Mouse (Mus musculus): ENCODE data around the gene Gdf15. TPM values are rescaled to one million over a fixed set of nuclear protein-coding genes. Genes with fewer than 3 reads are reported as not detected.
A peak's percentile ranks its signal among the peaks of the same experiment; 100 is the strongest.

Gene Gdf15
- polyA plus RNA-seq, 1 experiment: 3.1 TPM

GRCm38 (mm10) chr8:70609849-70610795 lies 22.1 kb downstream of the Gdf15 start:
- Histone ChIP-seq H3K4me3 (ENCODE audit: insufficient read depth, low read length) (peak overlapping the region; percentile 39), H3K27ac (ENCODE audit: insufficient read depth, low read length) (peak overlapping the region; percentile 98), H3K4me1 (ENCODE audit: control insufficient read depth, insufficient read depth, low read length) (peaks cover 5% of the 10 kb centered on the region)
- peak; percentile 70 for TF ChIP-seq POLR2A (IDR thresholded peaks at IDR 0.05; ENCODE audit: low read depth, low read length)
- no peak for TF ChIP-seq CTCF (IDR thresholded peaks at IDR 0.05; ENCODE audit: borderline replicate concordance, insufficient read depth, low read length)

GRCm38 (mm10) chr8:70609368-70609848 lies 22.8 kb downstream of the Gdf15 start:
- H3K4me3 ChIP-seq (ENCODE audit: insufficient read depth, low read length): peak overlapping the region; percentile 39
- peak; percentile 77 for TF ChIP-seq POLR2A (IDR thresholded peaks at IDR 0.05; ENCODE audit: low read depth, low read length)
- no peak for TF ChIP-seq CTCF (IDR thresholded peaks at IDR 0.05; ENCODE audit: borderline replicate concordance, insufficient read depth, low read length)
- H3K27ac ChIP-seq (ENCODE audit: insufficient read depth, low read length): peak overlapping the region; percentile 98
- H3K4me1 ChIP-seq (ENCODE audit: control insufficient read depth, insufficient read depth, low read length): peaks cover 5% of the 10 kb centered on the region

DNA sequence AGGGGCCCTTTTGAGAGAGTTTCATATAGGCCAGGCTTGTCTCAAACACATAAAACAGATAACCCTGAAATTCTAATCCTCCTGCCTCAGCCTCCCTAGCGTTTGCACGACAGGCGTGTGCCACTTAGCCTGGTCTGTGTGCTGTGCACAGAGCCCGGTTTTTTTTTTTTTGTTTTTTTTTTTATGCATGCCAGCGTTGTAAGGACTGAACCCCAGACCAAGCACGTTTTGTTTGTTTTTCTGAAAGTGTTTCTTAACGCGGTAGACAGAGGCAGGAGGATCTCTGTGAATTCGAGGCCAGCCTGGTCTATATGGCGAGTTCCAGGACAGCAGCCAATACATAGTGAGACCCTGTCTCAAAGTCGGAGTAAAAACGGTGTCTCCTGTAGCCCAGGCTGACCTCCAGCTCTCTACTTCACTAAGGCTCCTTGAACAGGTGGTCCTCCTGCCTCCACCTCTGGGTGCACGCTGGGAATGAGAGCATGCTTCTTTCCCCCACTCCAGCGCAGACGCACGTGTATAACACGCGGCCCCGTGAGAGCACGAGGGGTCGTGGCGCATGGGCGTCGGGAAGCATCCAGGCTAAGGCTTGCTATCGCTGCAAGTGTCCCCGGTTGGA lies 23.4 kb downstream of the Gdf15 start, which contains the start of gene Ssbp4:
Gene Ssbp4 (minus strand): TSS at position 124 of the 619 bp plus-strand sequence.
- TF ChIP-seq POLR2A (IDR thresholded peaks at IDR 0.05; ENCODE audit: low read depth, low read length) (no peak), CTCF (IDR thresholded peaks at IDR 0.05; ENCODE audit: borderline replicate concordance, insufficient read depth, low read length) (no peak)
- H3K4me3 ChIP-seq (ENCODE audit: insufficient read depth, low read length): peak within 1 kb of the TSS; percentile 77
- peak within 1 kb of the TSS; percentile 98 for H3K27ac ChIP-seq (ENCODE audit: insufficient read depth, low read length)
- H3K4me1 ChIP-seq (ENCODE audit: control insufficient read depth, insufficient read depth, low read length): peaks cover 5% of the 10 kb centered on the region

DNA sequence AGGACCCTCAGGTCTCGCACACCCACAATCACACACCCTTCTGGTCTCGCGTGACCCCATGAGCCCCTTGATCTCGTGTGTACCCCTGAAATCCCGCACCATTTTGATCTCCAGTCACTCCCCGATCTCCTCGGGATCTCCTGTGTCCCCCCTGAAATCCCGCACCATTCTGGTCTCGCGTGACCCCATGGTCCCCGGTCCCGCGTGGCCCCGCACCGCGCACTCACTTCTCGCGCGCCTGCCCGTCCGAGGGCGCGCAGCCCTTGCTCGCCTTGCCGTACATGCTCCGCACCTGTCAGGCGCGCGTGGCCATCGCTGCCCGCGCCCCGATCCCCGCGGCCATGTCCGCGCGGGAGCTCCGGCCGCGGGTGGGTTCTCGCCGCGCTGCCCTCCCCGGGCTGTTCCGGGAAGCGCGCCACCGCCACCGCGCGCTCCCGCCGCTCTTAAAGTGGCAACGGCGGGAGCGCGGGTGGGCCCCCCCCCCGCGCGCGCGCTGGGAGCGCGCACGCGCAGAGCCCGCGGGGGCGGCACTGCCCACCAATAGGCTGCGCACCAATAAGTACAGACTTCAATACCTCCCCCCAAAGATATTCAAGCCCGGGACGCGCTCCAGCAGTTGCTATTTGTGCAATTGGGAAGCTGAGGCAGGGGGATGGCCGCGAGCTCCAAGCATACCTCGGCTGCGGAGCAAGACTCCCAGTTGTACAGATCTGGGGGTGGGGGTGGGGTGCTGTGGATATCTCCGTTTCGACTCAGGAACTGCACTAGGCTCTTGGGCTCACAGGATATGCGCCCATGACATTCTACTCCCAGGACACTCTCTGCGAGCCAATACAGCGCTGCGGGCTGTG lies 24.1 kb downstream of the Gdf15 start:
- peak overlapping the region; percentile 77 for H3K4me3 ChIP-seq (ENCODE audit: insufficient read depth, low read length)
- TF ChIP-seq CTCF (IDR thresholded peaks at IDR 0.05; ENCODE audit: borderline replicate concordance, insufficient read depth, low read length) (no peak), POLR2A (IDR thresholded peaks at IDR 0.05; ENCODE audit: low read depth, low read length) (peak; percentile 53)
- H3K4me1 ChIP-seq (ENCODE audit: control insufficient read depth, insufficient read depth, low read length): peaks cover 5% of the 10 kb centered on the region
- H3K27ac ChIP-seq (ENCODE audit: insufficient read depth, low read length): peak overlapping the region; percentile 38; the same call in 1 of the 2 replicates

- TF ChIP-seq POLR2A (IDR thresholded peaks at IDR 0.05; ENCODE audit: low read depth, low read length) (no peak), CTCF (IDR thresholded peaks at IDR 0.05; ENCODE audit: borderline replicate concordance, insufficient read depth, low read length) (no peak)
- Histone ChIP-seq H3K27ac (ENCODE audit: insufficient read depth, low read length) (no peak overlapping the region), H3K4me3 (ENCODE audit: insufficient read depth, low read length) (peak overlapping the region; percentile 77), H3K4me1 (ENCODE audit: control insufficient read depth, insufficient read depth, low read length) (peaks cover 5% of the 10 kb centered on the region)
Measured at GRCm38 (mm10) chr8:70607603-70607897, 24.7 kb downstream of the Gdf15 start.

DNA sequence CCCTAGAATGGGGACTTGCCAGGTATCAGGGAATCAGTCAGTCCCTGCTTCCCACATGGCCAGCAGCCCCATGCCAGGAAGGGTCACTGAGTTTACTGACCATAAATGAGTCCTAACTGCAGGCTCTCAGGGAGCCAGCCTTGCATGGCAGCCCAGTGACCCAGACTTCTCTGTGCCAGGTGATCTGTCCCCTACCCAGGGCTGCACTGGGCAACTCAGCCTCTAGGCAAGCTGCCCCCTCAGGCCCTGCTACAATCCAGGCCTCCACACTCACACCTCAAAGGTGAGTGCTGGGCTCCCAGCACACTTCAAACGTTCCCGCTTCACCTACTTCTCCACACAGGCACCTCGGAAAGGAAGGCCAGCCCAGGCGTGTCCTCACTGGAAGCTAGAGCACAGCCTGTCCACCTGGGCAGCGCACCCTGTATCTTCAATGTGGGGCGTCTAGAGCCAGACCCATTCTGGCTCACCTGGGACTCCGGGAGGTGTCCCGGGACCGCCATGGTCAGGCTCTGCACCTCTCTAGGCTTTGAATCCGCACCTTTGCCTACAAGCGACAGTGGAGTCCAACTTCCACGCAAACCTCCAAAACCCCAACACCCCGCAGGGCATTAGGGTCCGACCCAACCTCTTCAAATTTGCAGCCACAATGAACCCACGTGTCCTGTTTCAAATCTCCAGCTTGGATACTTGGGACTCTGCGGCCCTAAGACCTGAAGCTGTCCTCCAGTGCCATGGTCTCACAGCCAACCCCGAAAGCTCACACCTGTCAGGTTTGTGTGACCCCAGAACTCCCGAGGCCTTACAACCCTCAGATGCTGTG lies 25.3 kb downstream of the Gdf15 start:
- no peak overlapping the region for H3K27ac ChIP-seq (ENCODE audit: insufficient read depth, low read length)
- H3K4me1 ChIP-seq (ENCODE audit: control insufficient read depth, insufficient read depth, low read length): peaks cover 5% of the 10 kb centered on the region
- peak overlapping the region; percentile 77 for H3K4me3 ChIP-seq (ENCODE audit: insufficient read depth, low read length)
- TF ChIP-seq POLR2A (IDR thresholded peaks at IDR 0.05; ENCODE audit: low read depth, low read length) (no peak), CTCF (IDR thresholded peaks at IDR 0.05; ENCODE audit: borderline replicate concordance, insufficient read depth, low read length) (no peak)

GRCm38 (mm10) chr8:70605871-70606779 lies 26.1 kb downstream of the Gdf15 start:
- Histone ChIP-seq H3K4me3 (ENCODE audit: insufficient read depth, low read length) (no peak overlapping the region), H3K27ac (ENCODE audit: insufficient read depth, low read length) (no peak overlapping the region), H3K4me1 (ENCODE audit: control insufficient read depth, insufficient read depth, low read length) (peaks cover 5% of the 10 kb centered on the region)
- TF ChIP-seq POLR2A (IDR thresholded peaks at IDR 0.05; ENCODE audit: low read depth, low read length) (no peak), CTCF (IDR thresholded peaks at IDR 0.05; ENCODE audit: borderline replicate concordance, insufficient read depth, low read length) (no peak)

DNA sequence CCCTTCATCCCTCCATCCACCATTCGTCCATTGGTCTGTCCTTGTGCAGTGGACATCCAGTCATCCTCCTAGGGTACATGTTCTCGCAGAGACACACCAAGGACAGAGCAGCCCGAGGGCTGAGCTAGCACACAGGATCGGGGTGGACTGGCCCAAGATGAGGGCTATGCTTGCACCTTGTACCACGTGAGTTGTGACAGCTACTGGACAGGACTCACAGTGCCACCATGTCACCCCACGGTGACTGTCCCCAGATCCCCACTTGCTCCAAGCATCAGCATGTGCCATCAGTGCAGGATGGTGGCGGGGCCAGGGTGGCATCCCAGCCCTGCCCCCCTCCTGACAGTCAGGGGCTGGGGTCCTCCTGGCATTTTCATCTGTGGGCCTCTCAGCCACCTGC lies 27.7 kb downstream of the Gdf15 start:
- H3K27ac ChIP-seq (ENCODE audit: insufficient read depth, low read length): no peak overlapping the region

More for the DNA sequence above, 27.7 kb downstream of the Gdf15 start:
- Histone ChIP-seq H3K4me3 (ENCODE audit: insufficient read depth, low read length) (no peak overlapping the region), H3K4me1 (ENCODE audit: control insufficient read depth, insufficient read depth, low read length) (peaks cover 8% of the 10 kb centered on the region)
- no peak for TF ChIP-seq POLR2A (IDR thresholded peaks at IDR 0.05; ENCODE audit: low read depth, low read length)
